Mouse (Mus musculus): ENCODE results near the gene Klc3. TPM values are rescaled to one million over a fixed set of nuclear protein-coding genes. Genes with fewer than 3 reads are reported as not detected.

The Klc3 gene
- total and polyA plus RNA-seq, 3 experiments: 0.17 to 3.9 TPM; not detected in 1

DNA sequence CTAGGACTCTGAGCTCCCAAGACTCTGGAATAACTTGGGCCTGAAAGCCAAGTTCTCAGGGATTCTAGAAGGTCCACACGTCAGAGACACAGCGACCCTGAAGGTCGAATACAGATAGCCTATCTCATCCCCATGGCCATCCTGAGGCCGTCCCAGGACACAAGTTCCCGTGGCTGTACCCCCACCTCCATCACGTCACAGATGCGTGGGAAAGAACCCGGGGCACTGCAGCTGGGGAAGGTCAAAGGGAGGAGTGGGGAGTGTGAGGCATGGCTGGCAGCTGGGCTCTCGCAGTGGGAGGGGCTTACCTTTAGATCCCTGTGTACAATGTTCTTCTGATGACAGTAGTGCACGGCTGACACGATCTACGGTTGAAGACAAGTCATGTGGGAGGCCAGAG, 40.9 kb upstream of the Klc3 start:
- no peak overlapping the region for H3K4me3 ChIP-seq (replicated peaks in 1 of 3; ENCODE audit: low read depth in 2 of 3, low read length in 2 of 3, poor library complexity in 1 of 3)
- in situ Hi-C loops (cut with MboI; ENCODE audit: low pct_ligation_motif_present, low pct_unique_long_range_greater_than_20kb, low sequenced_read_pairs): no loop called here

DNA sequence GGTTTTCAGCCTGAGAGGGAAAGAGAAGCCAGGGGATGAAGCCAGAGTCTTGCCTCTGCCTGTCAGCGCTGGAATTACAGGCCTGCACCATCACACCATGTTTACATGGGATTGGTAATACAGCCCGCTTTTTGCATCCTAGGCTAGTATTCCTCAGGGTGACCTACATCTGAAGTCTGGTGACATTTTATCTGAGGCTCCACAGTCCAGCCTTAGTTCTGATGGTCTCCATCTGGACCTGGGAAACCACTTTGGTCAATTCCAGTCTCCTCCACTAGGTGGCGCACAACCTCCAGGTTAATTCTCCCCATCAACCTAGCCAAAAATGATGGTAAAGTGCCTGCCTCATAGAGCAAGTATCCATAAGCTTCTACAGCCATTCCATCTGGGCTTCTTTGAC, 39.4 kb upstream of the Klc3 start:
- dilution Hi-C loops (cut with MboI; ENCODE audit: extremely low pct_ligation_motif_present, extremely low pct_unique_long_range_greater_than_20kb, low sequenced_read_pairs): no loop called here
- H3K4me2 ChIP-seq (ENCODE audit: insufficient read depth, low read depth, poor library complexity, severe bottlenecking): no peak overlapping the region

More for the DNA sequence above, 40.9 kb upstream of the Klc3 start:
- TF ChIP-seq KAT2A (IDR thresholded peaks at IDR 0.05; ENCODE audit: insufficient replicate concordance, low read length) (no peak), MXI1 (IDR thresholded peaks at IDR 0.05; ENCODE audit: low read depth, low read length) (no peak), GABPA (IDR thresholded peaks at IDR 0.05; ENCODE audit: insufficient replicate concordance, low read depth, low read length) (no peak), RCOR1 (conservative IDR thresholded peaks at IDR 0.05; ENCODE audit: low read depth, low read length) (no peak)
- Histone ChIP-seq H3K4me1 (ENCODE audit: control insufficient read depth in 1 of 2, insufficient read depth in 2 of 2) (peaks cover 6 to 21% of the 10 kb centered on the region in 2 experiments; a peak in 2 of 4 replicates), H3K79me2 (replicated peaks; ENCODE audit: control insufficient read depth, extremely low read depth, insufficient read depth, poor library complexity, severe bottlenecking) (no peaks in the 10 kb centered on the region), H3K36me3 (replicated peaks in 1 of 2; ENCODE audit: control insufficient read depth in 1 of 2, insufficient read depth in 1 of 2, low read length in 1 of 2) (peaks cover 64 to 85% of the 10 kb centered on the region in 2 experiments), H3K9ac (ENCODE audit: insufficient read depth, low read depth) (no peak overlapping the region), H3K27ac (ENCODE audit: insufficient read depth, low read depth) (no peak overlapping the region), H3K27me3 (replicated peaks) (no peaks in the 10 kb centered on the region), H3K9me3 (replicated peaks; ENCODE audit: low read length) (no peaks in the 10 kb centered on the region), H3K4me2 (ENCODE audit: insufficient read depth, low read depth, poor library complexity, severe bottlenecking) (no peak overlapping the region)
- dilution Hi-C loops (cut with MboI; ENCODE audit: extremely low pct_ligation_motif_present, extremely low pct_unique_long_range_greater_than_20kb, low sequenced_read_pairs): no loop called here
- DNase-seq (ENCODE audit: extremely low read depth): no peak

DNA sequence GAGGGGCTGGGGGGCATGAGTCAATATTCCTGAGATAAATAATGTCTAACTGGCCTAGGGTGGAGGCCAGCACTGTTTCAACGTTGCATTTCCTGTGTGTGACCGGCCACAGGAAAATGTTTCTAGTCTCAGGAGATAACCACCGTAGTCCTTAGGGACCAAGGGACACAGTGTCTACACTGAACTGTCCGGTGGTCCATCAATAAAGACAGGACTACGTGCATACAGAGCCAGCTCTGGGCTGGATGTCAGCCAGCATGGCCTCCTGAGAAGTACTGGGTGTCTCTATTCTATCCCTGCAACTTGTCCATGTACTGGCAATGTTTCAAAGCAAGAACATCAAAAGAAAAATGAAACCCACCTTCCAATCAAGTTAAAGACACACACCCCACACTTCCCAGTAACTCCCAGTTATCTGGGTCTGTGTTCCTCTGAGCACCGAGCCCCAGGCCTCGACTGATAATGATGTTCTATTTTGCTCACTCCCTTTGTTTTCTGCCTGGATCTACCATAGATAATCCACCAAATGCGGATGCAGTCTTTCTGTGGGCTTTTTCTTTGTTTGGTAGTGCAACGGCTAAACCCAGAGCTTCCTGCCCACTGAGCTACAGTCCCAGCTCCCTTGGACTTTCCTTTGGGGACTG, 37.7 kb upstream of the Klc3 start:
- dilution Hi-C loops (cut with MboI; ENCODE audit: extremely low pct_ligation_motif_present, extremely low pct_unique_long_range_greater_than_20kb, low sequenced_read_pairs): no loop called here
- DNase-seq (ENCODE audit: extremely low read depth): no peak
- Histone ChIP-seq H3K79me2 (replicated peaks; ENCODE audit: control insufficient read depth, extremely low read depth, insufficient read depth, poor library complexity, severe bottlenecking) (no peaks in the 10 kb centered on the region), H3K9ac (ENCODE audit: insufficient read depth, low read depth) (no peak overlapping the region), H3K27me3 (replicated peaks) (no peaks in the 10 kb centered on the region), H3K9me3 (replicated peaks; ENCODE audit: low read length) (no peaks in the 10 kb centered on the region), H3K36me3 (replicated peaks in 1 of 2; ENCODE audit: control insufficient read depth in 1 of 2, insufficient read depth in 1 of 2, low read length in 1 of 2) (peaks cover 57 to 76% of the 10 kb centered on the region in 2 experiments), H3K27ac (ENCODE audit: insufficient read depth, low read depth) (no peak overlapping the region), H3K4me2 (ENCODE audit: insufficient read depth, low read depth, poor library complexity, severe bottlenecking) (no peak overlapping the region), H3K4me1 (ENCODE audit: control insufficient read depth in 1 of 2, insufficient read depth in 2 of 2) (peaks cover 6 to 19% of the 10 kb centered on the region in 2 experiments; a peak in 2 of 4 replicates), H3K4me3 (replicated peaks in 1 of 3; ENCODE audit: low read depth in 2 of 3, low read length in 2 of 3, poor library complexity in 1 of 3) (no peak overlapping the region)
- TF ChIP-seq POLR2AphosphoS2 (IDR thresholded peaks at IDR 0.05; ENCODE audit: low read depth, low read length) (no peak), CHD2 (IDR thresholded peaks at IDR 0.05; ENCODE audit: low read length) (no peak), MAX (IDR thresholded peaks at IDR 0.05; ENCODE audit: low read length) (no peak), ZMIZ1 (IDR thresholded peaks at IDR 0.05; ENCODE audit: low read depth, low read length) (no peak), MEF2A (IDR thresholded peaks at IDR 0.05; ENCODE audit: borderline replicate concordance, low read depth, low read length) (no peak)
- in situ Hi-C loops (cut with MboI; ENCODE audit: low pct_ligation_motif_present, low pct_unique_long_range_greater_than_20kb, low sequenced_read_pairs): no loop called here

More for the DNA sequence above, 39.4 kb upstream of the Klc3 start:
- H3K27me3 ChIP-seq (replicated peaks): no peaks in the 10 kb centered on the region
- H3K27ac ChIP-seq (ENCODE audit: insufficient read depth, low read depth): no peak overlapping the region
- peak; percentile 70 for DNase-seq (ENCODE audit: extremely low read depth)
- no peak overlapping the region for H3K9ac ChIP-seq (ENCODE audit: insufficient read depth, low read depth)
- H3K79me2 ChIP-seq (replicated peaks; ENCODE audit: control insufficient read depth, extremely low read depth, insufficient read depth, poor library complexity, severe bottlenecking): no peaks in the 10 kb centered on the region
- no peaks in the 10 kb centered on the region for H3K9me3 ChIP-seq (replicated peaks; ENCODE audit: low read length)
- peaks cover 59 to 75% of the 10 kb centered on the region in 2 experiments for H3K36me3 ChIP-seq (replicated peaks in 1 of 2; ENCODE audit: control insufficient read depth in 1 of 2, insufficient read depth in 1 of 2, low read length in 1 of 2)
- TF ChIP-seq RAD21 (IDR thresholded peaks at IDR 0.05; ENCODE audit: low read depth, low read length): peak; percentile 85
- no peak for TF ChIP-seq MXI1 (IDR thresholded peaks at IDR 0.05; ENCODE audit: low read depth, low read length)
- no peak for TF ChIP-seq MAFK (IDR thresholded peaks at IDR 0.05; ENCODE audit: insufficient replicate concordance, low read length)
- peak; percentile 75 for TF ChIP-seq SMC3 (IDR thresholded peaks at IDR 0.05; ENCODE audit: low read depth, low read length)
- no peak for TF ChIP-seq ZNF384 (IDR thresholded peaks at IDR 0.05; ENCODE audit: low read depth, low read length)
- no peak for TF ChIP-seq BHLHE40 (IDR thresholded peaks at IDR 0.05; ENCODE audit: low read depth, low read length)
- no peak for TF ChIP-seq KAT2A (IDR thresholded peaks at IDR 0.05; ENCODE audit: insufficient replicate concordance, low read length)
- TF ChIP-seq MAZ (IDR thresholded peaks at IDR 0.05; ENCODE audit: low read depth, low read length): no peak
- TF ChIP-seq ELF1 (IDR thresholded peaks at IDR 0.05; ENCODE audit: low read depth, low read length): no peak
- no peak for TF ChIP-seq JUN (IDR thresholded peaks at IDR 0.05; ENCODE audit: insufficient read depth, low read depth, low read length)
- no peak for TF ChIP-seq ZC3H11A (IDR thresholded peaks at IDR 0.05; ENCODE audit: low read depth, low read length)
- TF ChIP-seq IRF4 (IDR thresholded peaks at IDR 0.05; ENCODE audit: low read depth, low read length): 0 out of 2 replicates have a peak, but pooled peaks have one; percentile 15
- TF ChIP-seq SIN3A (IDR thresholded peaks at IDR 0.05; ENCODE audit: low read length): no peak
- peak; percentile 86 to 99 for TF ChIP-seq CTCF (conservative IDR thresholded peaks at IDR 0.05 in 1 of 2, IDR thresholded peaks at IDR 0.05 in 1 of 2; ENCODE audit: low read depth in 2 of 2, low read length in 2 of 2)
- no peak for TF ChIP-seq NRF1 (IDR thresholded peaks at IDR 0.05; ENCODE audit: low read depth, low read length)
- no peak for TF ChIP-seq UBTF (IDR thresholded peaks at IDR 0.05; ENCODE audit: low read depth, low read length)
- TF ChIP-seq JUND (conservative IDR thresholded peaks at IDR 0.05; ENCODE audit: low read depth, low read length): no peak
- no peak for TF ChIP-seq RCOR1 (conservative IDR thresholded peaks at IDR 0.05; ENCODE audit: low read depth, low read length)
- TF ChIP-seq CHD2 (IDR thresholded peaks at IDR 0.05; ENCODE audit: low read length): no peak
- H3K4me3 ChIP-seq (replicated peaks in 1 of 3; ENCODE audit: low read depth in 2 of 3, low read length in 2 of 3, poor library complexity in 1 of 3): no peak overlapping the region
- in situ Hi-C loops (cut with MboI; ENCODE audit: low pct_ligation_motif_present, low pct_unique_long_range_greater_than_20kb, low sequenced_read_pairs): no loop called here
- H3K4me1 ChIP-seq (ENCODE audit: control insufficient read depth in 1 of 2, insufficient read depth in 2 of 2): peaks cover 6 to 19% of the 10 kb centered on the region in 2 experiments; a peak in 2 of 4 replicates
